Mouse (Mus musculus) kidney, adult 8-10 months (tissue): ENCODE results near the gene 4930518I15Rik.
"Not testable (repeated sequence)": the region's sequence is repeated elsewhere in the genome, so short reads cannot be mapped to it uniquely, and the experiment has no call there.

Experiments
- DNase-seq, 2 experiments: peaks; one replicate each; pipeline ENCODE4 v3.0.0; 2022

The 4930518I15Rik gene

GRCm38 (mm10) chr2:156857835-156858234 lies at the start of gene 4930518I15Rik:
4930518I15Rik (minus strand) TSS chr2:156857946.
- no peak for DNase-seq

- DNase-seq: not testable (repeated sequence)
Observed at GRCm38 (mm10) chr2:156905931-156906330, 48.2 kb upstream of the 4930518I15Rik start.

- DNase-seq: peak; percentile 33 to 68
Observed at GRCm38 (mm10) chr2:156904976-156905717, 47.4 kb upstream of the 4930518I15Rik start.

GRCm38 (mm10) chr2:156903367-156903766 lies 45.6 kb upstream of the 4930518I15Rik start:
- no peak for DNase-seq

- DNase-seq: not testable (repeated sequence)
Observed at GRCm38 (mm10) chr2:156902411-156902810, 44.7 kb upstream of the 4930518I15Rik start.

GRCm38 (mm10) chr2:156901883-156902282 lies 44.1 kb upstream of the 4930518I15Rik start:
- DNase-seq: no peak

GRCm38 (mm10) chr2:156901344-156901743 lies 43.6 kb upstream of the 4930518I15Rik start:
- DNase-seq: no peak

- DNase-seq: no peak
Observed at GRCm38 (mm10) chr2:156899184-156899583, 41.4 kb upstream of the 4930518I15Rik start.

GRCm38 (mm10) chr2:156898374-156898773 lies 40.6 kb upstream of the 4930518I15Rik start:
- DNase-seq: no peak

GRCm38 (mm10) chr2:156897034-156897433 lies 39.3 kb upstream of the 4930518I15Rik start:
- no peak for DNase-seq

- no peak for DNase-seq
Observed at GRCm38 (mm10) chr2:156896384-156896914, 38.7 kb upstream of the 4930518I15Rik start.

GRCm38 (mm10) chr2:156894496-156895265 lies 36.9 kb upstream of the 4930518I15Rik start:
- DNase-seq: peak; percentile 14 to 17

- no peak for DNase-seq
Observed at GRCm38 (mm10) chr2:156892821-156893220, 35.1 kb upstream of the 4930518I15Rik start.

- no peak for DNase-seq
Observed at GRCm38 (mm10) chr2:156892240-156892639, 34.5 kb upstream of the 4930518I15Rik start.

- DNase-seq: no peak
Observed at GRCm38 (mm10) chr2:156888490-156888889, 30.7 kb upstream of the 4930518I15Rik start.

- DNase-seq: no peak
Observed at GRCm38 (mm10) chr2:156887017-156887416, 29.3 kb upstream of the 4930518I15Rik start, which contains the start of gene Sla2. Sla2 (minus strand) TSS chr2:156887192.

GRCm38 (mm10) chr2:156886084-156886631 lies 28.4 kb upstream of the 4930518I15Rik start:
- DNase-seq: no peak

- DNase-seq: not testable (repeated sequence)
Observed at GRCm38 (mm10) chr2:156885666-156886065, 27.9 kb upstream of the 4930518I15Rik start.

- DNase-seq: no peak
Observed at GRCm38 (mm10) chr2:156884396-156885211, 26.9 kb upstream of the 4930518I15Rik start.

- DNase-seq: no peak
Observed at GRCm38 (mm10) chr2:156882431-156883001, 24.8 kb upstream of the 4930518I15Rik start.

- no peak for DNase-seq
Observed at GRCm38 (mm10) chr2:156879541-156879940, 21.8 kb upstream of the 4930518I15Rik start.

GRCm38 (mm10) chr2:156877726-156878125 lies 20.0 kb upstream of the 4930518I15Rik start:
- DNase-seq: no peak
